Mouse (Mus musculus) forebrain, embryonic 10.5 days (tissue): ENCODE results near the gene Arhgef1. TPM values are rescaled to one million over a fixed set of nuclear protein-coding genes. Genes with fewer than 3 reads are reported as not detected.
A peak's percentile ranks its signal among the peaks of the same experiment; 100 is the strongest.

Source experiments
- DNase-seq: peaks from one replicate; pipeline ENCODE4 v3.0.0-alpha.2; 2017; ENCODE audit warnings: low spot score; ENCODE audit errors: extremely low spot score
- H3K27ac ChIP-seq: fragments of 300-500 bp; sonication (generic); 2 replicates; pipeline ENCODE4 v1.5.1; 2016; ENCODE audit warnings: mild to moderate bottlenecking
- H3K27me3 ChIP-seq: fragments of 300-500 bp; sonication (generic); 2 replicates; pipeline ENCODE4 v1.6.1; 2016; ENCODE audit warnings: mild to moderate bottlenecking; ENCODE audit not compliant: poor library complexity, severe bottlenecking
- H3K36me3 ChIP-seq: fragments of 300-500 bp; sonication (generic); replicated peaks from 2 replicates; pipeline ENCODE4 v1.6.1; 2016; ENCODE audit warnings: mild to moderate bottlenecking, moderate library complexity
- H3K4me1 ChIP-seq: fragments of 300-500 bp; sonication (generic); 2 replicates; pipeline ENCODE4 v1.6.1; 2016
- H3K4me3 ChIP-seq: fragments of 300-500 bp; sonication (generic); 2 replicates; pipeline ENCODE4 v1.5.1; 2016; ENCODE audit warnings: mild to moderate bottlenecking, moderate library complexity
- H3K9me3 ChIP-seq: fragments of 300-500 bp; sonication (generic); 2 replicates; pipeline ENCODE4 v1.6.1; 2016; ENCODE audit warnings: mild to moderate bottlenecking, moderate library complexity
- WGBS: fragments of 180-500 bp; shearing (Covaris S2); methylation state at CpG from one replicate; pipeline ENCODE4 v1.1.7; 2016; 5-methylcytosine and 5-hydroxymethylcytosine counted together
- polyA plus RNA-seq: library from polyadenylated mRNA; unstranded; fragments of >200 nt; fragmentation: Nextera tagmentation; extraction: Ambion mirVana; gene quantifications from 2 replicates; pipeline ENCODE4 v1.2.1, GENCODE M21; 2016

Arhgef1 gene
- polyA plus RNA-seq, 1 experiment from 2014 or later, result 59.2 TPM

- H3K27me3 ChIP-seq, result no peaks in the 10 kb centered on the region
- peaks cover 37% of the 10 kb centered on the region for H3K4me1 ChIP-seq
- DNase-seq, result no peak
- H3K27ac ChIP-seq, result no peak overlapping the region
- no peaks in the 10 kb centered on the region for H3K9me3 ChIP-seq
- WGBS, result 93% methylated on average over 9 of the region's 9 CpGs
- no peak overlapping the region for H3K4me3 ChIP-seq
- H3K36me3 ChIP-seq, result peaks cover 25% of the 10 kb centered on the region
These were observed 20.1 kb upstream of the Arhgef1 start for GRCm38 (mm10) chr7:24882416-24883199.

GRCm38 (mm10) chr7:24883896-24884692 lies 18.6 kb upstream of the Arhgef1 start, which contains the start of gene Rps19:
Rps19 (plus strand) TSS chr7:24884371.
- Histone ChIP-seq H3K4me3 (peak within 1 kb of the TSS; percentile 99), H3K27ac (peak within 1 kb of the TSS; percentile 100), H3K4me1 (peaks cover 47% of the 10 kb centered on the region), H3K36me3 (peaks cover 40% of the 10 kb centered on the region), H3K9me3 (no peaks in the 10 kb centered on the region), H3K27me3 (no peaks in the 10 kb centered on the region)
- WGBS, result under 1% methylated on average over 57 of the region's 57 CpGs
- peak; percentile 97 for DNase-seq

- H3K27me3 ChIP-seq, result no peaks in the 10 kb centered on the region
- no peaks in the 10 kb centered on the region for H3K9me3 ChIP-seq
- no peak for DNase-seq
- peak overlapping the region; percentile 99 for H3K4me3 ChIP-seq
- peaks cover 41% of the 10 kb centered on the region for H3K4me1 ChIP-seq
- WGBS, result under 1% methylated on average over 47 of the region's 47 CpGs
- peak overlapping the region; percentile 100 for H3K27ac ChIP-seq
- peaks cover 47% of the 10 kb centered on the region for H3K36me3 ChIP-seq
These were observed 17.9 kb upstream of the Arhgef1 start for GRCm38 (mm10) chr7:24884693-24885291.

GRCm38 (mm10) chr7:24885468-24886307 lies 17.0 kb upstream of the Arhgef1 start:
- Histone ChIP-seq H3K36me3 (peaks cover 56% of the 10 kb centered on the region), H3K4me3 (peak overlapping the region; percentile 99), H3K27ac (peak overlapping the region; percentile 100), H3K4me1 (peaks cover 34% of the 10 kb centered on the region), H3K9me3 (no peaks in the 10 kb centered on the region), H3K27me3 (no peaks in the 10 kb centered on the region)
- no peak for DNase-seq
- 49% methylated on average over 12 of the region's 12 CpGs for WGBS

- no peak for DNase-seq
- H3K36me3 ChIP-seq, result peaks cover 62% of the 10 kb centered on the region
- H3K27ac ChIP-seq, result peak overlapping the region; percentile 100
- H3K4me1 ChIP-seq, result peaks cover 34% of the 10 kb centered on the region
- peak overlapping the region; percentile 99 for H3K4me3 ChIP-seq
- 74% methylated on average over 4 of the region's 4 CpGs for WGBS
- no peaks in the 10 kb centered on the region for H3K27me3 ChIP-seq
- no peaks in the 10 kb centered on the region for H3K9me3 ChIP-seq
These were observed 16.4 kb upstream of the Arhgef1 start for GRCm38 (mm10) chr7:24886308-24886633.

GRCm38 (mm10) chr7:24887096-24887495 lies 15.6 kb upstream of the Arhgef1 start:
- Histone ChIP-seq H3K4me1 (peaks cover 34% of the 10 kb centered on the region), H3K27me3 (no peaks in the 10 kb centered on the region), H3K36me3 (peaks cover 65% of the 10 kb centered on the region), H3K27ac (0 out of 2 replicates have a peak overlapping the region, but pooled peaks have one; percentile 17), H3K4me3 (peak overlapping the region; percentile 99), H3K9me3 (no peaks in the 10 kb centered on the region)
- no peak for DNase-seq
- 78% methylated on average over 4 of the region's 4 CpGs for WGBS

GRCm38 (mm10) chr7:24889431-24890220 lies 13.1 kb upstream of the Arhgef1 start:
- Histone ChIP-seq H3K27ac (0 out of 2 replicates have a peak overlapping the region, but pooled peaks have one; percentile 15), H3K4me3 (peak overlapping the region; percentile 0; the same call in 1 of the 2 replicates), H3K4me1 (peaks cover 34% of the 10 kb centered on the region), H3K9me3 (no peaks in the 10 kb centered on the region), H3K27me3 (no peaks in the 10 kb centered on the region), H3K36me3 (peaks cover 67% of the 10 kb centered on the region)
- no peak for DNase-seq
- WGBS, result 85% methylated on average over 6 of the region's 6 CpGs

GRCm38 (mm10) chr7:24890281-24891216 lies 12.2 kb upstream of the Arhgef1 start:
- WGBS, result 28% methylated on average over 10 of the region's 10 CpGs
- H3K36me3 ChIP-seq, result peaks cover 65% of the 10 kb centered on the region
- no peaks in the 10 kb centered on the region for H3K27me3 ChIP-seq
- DNase-seq, result peak; percentile 77
- H3K4me1 ChIP-seq, result peaks cover 31% of the 10 kb centered on the region
- peak overlapping the region; percentile 0; the same call in 1 of the 2 replicates for H3K4me3 ChIP-seq
- no peaks in the 10 kb centered on the region for H3K9me3 ChIP-seq
- 0 out of 2 replicates have a peak overlapping the region, but pooled peaks have one; percentile 15 for H3K27ac ChIP-seq

- WGBS, result 72% methylated on average over 3 of the region's 3 CpGs
- H3K27ac ChIP-seq, result no peak overlapping the region
- no peak for DNase-seq
These were observed 11.2 kb upstream of the Arhgef1 start for GRCm38 (mm10) chr7:24891241-24892124.

GRCm38 (mm10) chr7:24892125-24892583 lies 10.6 kb upstream of the Arhgef1 start:
- H3K9me3 ChIP-seq, result no peaks in the 10 kb centered on the region
- peaks cover 49% of the 10 kb centered on the region for H3K36me3 ChIP-seq
- H3K27ac ChIP-seq, result no peak overlapping the region
- no peak overlapping the region for H3K4me3 ChIP-seq
- H3K27me3 ChIP-seq, result no peaks in the 10 kb centered on the region
- peaks cover 15% of the 10 kb centered on the region for H3K4me1 ChIP-seq
- 78% methylated on average over 2 of the region's 2 CpGs for WGBS
- no peak for DNase-seq

More at GRCm38 (mm10) chr7:24891241-24892124, 11.2 kb upstream of the Arhgef1 start:
- no peak overlapping the region for H3K4me3 ChIP-seq
- H3K27me3 ChIP-seq, result no peaks in the 10 kb centered on the region
- no peaks in the 10 kb centered on the region for H3K9me3 ChIP-seq
- H3K36me3 ChIP-seq, result peaks cover 55% of the 10 kb centered on the region
- peaks cover 22% of the 10 kb centered on the region for H3K4me1 ChIP-seq
